8 mouse cellular contexts compared by ENCODE assay signal in genomic region chr12:69892371-69893251, GRCm38 (mm10). TPM values are rescaled to one million over a fixed set of nuclear protein-coding genes. Genes with fewer than 3 reads are reported as not detected.
DNase-seq lines count a peak whose midpoint lies in the region; ATAC-seq and TF ChIP-seq lines count a peak whose summit lies in the region.

Gene Atl1, plus strand, starts transcription at chr12:69892614.
Gene Map4k5, minus strand, starts transcription at chr12:69893200.

- no peaks in the 10 kb centered on the region for H3K9me3 ChIP-seq in embryonic facial prominence, embryonic 12.5 days
- no peaks in the 10 kb centered on the region for H3K9me3 ChIP-seq in limb, embryonic 11.5 days (ENCODE audit: control insufficient read depth, low read length)
- no peaks in the 10 kb centered on the region for H3K9me3 ChIP-seq in midbrain, embryonic 13.5 days

- H3K27ac ChIP-seq in embryonic facial prominence, embryonic 12.5 days, result peak within 1 kb of the TSS; percentile 94
- H3K27ac ChIP-seq in kidney, adult 2 months (ENCODE audit: insufficient read depth, low read depth, low read length), result peak within 1 kb of the TSS; percentile 81
- peak within 1 kb of the TSS; percentile 79 for H3K27ac ChIP-seq in limb, embryonic 11.5 days (replicated peaks; ENCODE audit: low read depth, low read length)
- peak within 1 kb of the TSS; percentile 96 for H3K27ac ChIP-seq in midbrain, embryonic 13.5 days
- H3K27ac ChIP-seq in small intestine, adult 2 months (ENCODE audit: insufficient read depth, low read depth, low read length), result peak within 1 kb of the TSS; percentile 58

- peak; percentile 77 for DNase-seq in 3T3-L1 (ENCODE audit: low read depth, low spot score)
- DNase-seq in adrenal gland, postnatal 36 days, result peak; percentile 94 to 95
- DNase-seq in heart, adult 18-20 months, result peak; percentile 89 to 92
- peak; percentile 93 for DNase-seq in kidney, adult 2 months
- DNase-seq in limb, embryonic 11.5 days (ENCODE audit: low spot score), result peak; percentile 90

- peak; percentile 67 for TF ChIP-seq CTCF in kidney, adult 2 months (conservative IDR thresholded peaks at IDR 0.05; ENCODE audit: insufficient read depth, insufficient read length, low read depth, low read length)
- TF ChIP-seq CTCF in small intestine, adult 2 months (IDR thresholded peaks at IDR 0.05; ENCODE audit: extremely low read depth, insufficient read length, insufficient replicate concordance, low read depth, low read length), result peak; percentile 59

- WGBS in embryonic facial prominence, embryonic 12.5 days, result under 1% methylated on average over 114 of the region's 118 CpGs
- under 1% methylated on average over 117 of the region's 118 CpGs for WGBS in kidney, adult 2 months
- WGBS in limb, embryonic 11.5 days, result under 1% methylated on average over 115 of the region's 118 CpGs
- under 1% methylated on average over 108 of the region's 118 CpGs for WGBS in midbrain, embryonic 13.5 days
- under 1% methylated on average over 118 of the region's 118 CpGs for WGBS in small intestine, adult 2 months

- H3K4me2 ChIP-seq in embryonic facial prominence, embryonic 12.5 days (replicated peaks), result peak within 1 kb of the TSS; percentile 69
- H3K4me2 ChIP-seq in limb, embryonic 11.5 days (ENCODE audit: low read depth, severe bottlenecking), result peak within 1 kb of the TSS; percentile 69
- peak within 1 kb of the TSS; percentile 75 for H3K4me2 ChIP-seq in midbrain, embryonic 13.5 days (replicated peaks)

- ATAC-seq in embryonic facial prominence, embryonic 12.5 days (ENCODE audit: insufficient number of reproducible peaks, insufficient read depth, low FRiP score, low TSS enrichment), result peak; percentile 95
- ATAC-seq in limb, embryonic 11.5 days (ENCODE audit: insufficient number of reproducible peaks, low FRiP score, low TSS enrichment, low read depth), result peak; percentile 94
- ATAC-seq in midbrain, embryonic 13.5 days, result peak; percentile 96

- H3K4me3 ChIP-seq in embryonic facial prominence, embryonic 12.5 days, result peak within 1 kb of the TSS; percentile 87
- peak within 1 kb of the TSS; percentile 74 for H3K4me3 ChIP-seq in kidney, adult 2 months (ENCODE audit: insufficient read depth, low read depth, low read length)
- peak within 1 kb of the TSS; percentile 64 for H3K4me3 ChIP-seq in limb, embryonic 11.5 days (ENCODE audit: low read depth, low read length)
- H3K4me3 ChIP-seq in midbrain, embryonic 13.5 days (replicated peaks), result peak within 1 kb of the TSS; percentile 92
- H3K4me3 ChIP-seq in small intestine, adult 2 months (ENCODE audit: low read depth, low read length), result peak within 1 kb of the TSS; percentile 78

- H3K4me1 ChIP-seq in embryonic facial prominence, embryonic 12.5 days, result peaks cover 23% of the 10 kb centered on the region
- peaks cover 15% of the 10 kb centered on the region for H3K4me1 ChIP-seq in kidney, adult 2 months (ENCODE audit: control insufficient read depth, insufficient read depth, low read length)
- H3K4me1 ChIP-seq in limb, embryonic 11.5 days (ENCODE audit: control insufficient read depth, insufficient read depth, low read length), result 0 out of 2 replicates have a peak, but pooled peaks cover 3% of the 10 kb centered on the region
- H3K4me1 ChIP-seq in midbrain, embryonic 13.5 days (replicated peaks), result peaks cover 36% of the 10 kb centered on the region
- peaks cover 4% of the 10 kb centered on the region; the same call in 1 of the 2 replicates for H3K4me1 ChIP-seq in small intestine, adult 2 months (ENCODE audit: control insufficient read depth, insufficient read depth, insufficient read length, low read length)

- peak within 1 kb of the TSS; percentile 95 for H3K9ac ChIP-seq in embryonic facial prominence, embryonic 12.5 days
- peak within 1 kb of the TSS; percentile 89 for H3K9ac ChIP-seq in limb, embryonic 11.5 days (ENCODE audit: low read length)
- peak within 1 kb of the TSS; percentile 96 for H3K9ac ChIP-seq in midbrain, embryonic 13.5 days (replicated peaks)

- no peaks in the 10 kb centered on the region for H3K27me3 ChIP-seq in embryonic facial prominence, embryonic 12.5 days
- no peaks in the 10 kb centered on the region for H3K27me3 ChIP-seq in kidney, adult 2 months (replicated peaks; ENCODE audit: control insufficient read depth, insufficient read depth, low read length)
- no peaks in the 10 kb centered on the region for H3K27me3 ChIP-seq in limb, embryonic 11.5 days (ENCODE audit: control insufficient read depth, insufficient read depth, low read length)
- H3K27me3 ChIP-seq in midbrain, embryonic 13.5 days, result no peaks in the 10 kb centered on the region
- H3K27me3 ChIP-seq in small intestine, adult 2 months (ENCODE audit: control insufficient read depth, insufficient read depth, low read length), result no peaks in the 10 kb centered on the region

- TF ChIP-seq POLR2A in kidney, adult 2 months (IDR thresholded peaks at IDR 0.05; ENCODE audit: low read depth, low read length), result peak; percentile 4
- no peak; the same call in 1 of the 2 replicates for TF ChIP-seq POLR2A in small intestine, adult 2 months (IDR thresholded peaks at IDR 0.05; ENCODE audit: low read depth, low read length)

- 0 out of 2 replicates have a peak, but pooled peaks cover 5% of the 10 kb centered on the region for H3K36me3 ChIP-seq in embryonic facial prominence, embryonic 12.5 days
- no peaks in the 10 kb centered on the region for H3K36me3 ChIP-seq in kidney, adult 2 months (ENCODE audit: control insufficient read depth, insufficient read depth, low read length)
- no peaks in the 10 kb centered on the region for H3K36me3 ChIP-seq in limb, embryonic 11.5 days (ENCODE audit: control insufficient read depth, insufficient read depth, low read length)
- no peaks in the 10 kb centered on the region for H3K36me3 ChIP-seq in midbrain, embryonic 13.5 days
- no peaks in the 10 kb centered on the region for H3K36me3 ChIP-seq in small intestine, adult 2 months (ENCODE audit: control insufficient read depth, insufficient read depth, low read length)

RNA-seq across cellular contexts. Expression of gene Atl1, which starts in this region (rescaled TPM):
- total RNA-seq in adrenal gland, postnatal 36 days (2021), result 1 to 10 TPM; 4.1 to 5.1 TPM
- 9.4 and 14.2 TPM in 2 replicates for polyA plus RNA-seq in embryonic facial prominence, embryonic 12.5 days (2016; fragmentation: Nextera tagmentation; extraction: Ambion mirVana)
- 1 to 10 TPM; 3.4 to 5.5 TPM for total RNA-seq in heart, adult 18-20 months (2021)
- polyA plus RNA-seq in kidney, adult 2 months (2012; rRNA removed), result 0.95 and 2.1 TPM in 2 replicates
- polyA plus RNA-seq in limb, embryonic 11.5 days (2014; fragmentation: Nextera tagmentation; extraction: Ambion mirVana), result 2.9 and 3.8 TPM in 2 replicates
- polyA plus RNA-seq in midbrain, embryonic 13.5 days (2015; fragmentation: Nextera tagmentation; extraction: Ambion mirVana), result 128 and 129 TPM in 2 replicates
- polyA plus RNA-seq in small intestine, adult 2 months (2012; rRNA removed), result 0.37 and 0.41 TPM in 2 replicates

RNA-seq across cellular contexts. Expression of gene Map4k5, which starts in this region (rescaled TPM):
- 10 to 100 TPM; 31.4 to 34.5 TPM for total RNA-seq in adrenal gland, postnatal 36 days (2021)
- 48.7 and 49.2 TPM in 2 replicates for polyA plus RNA-seq in embryonic facial prominence, embryonic 12.5 days (2016; fragmentation: Nextera tagmentation; extraction: Ambion mirVana)
- total RNA-seq in heart, adult 18-20 months (2021), result 10 to 100 TPM; 19.3 to 21.4 TPM
- polyA plus RNA-seq in kidney, adult 2 months (2012; rRNA removed), result 6.3 and 6.5 TPM in 2 replicates
- 42.7 and 43.0 TPM in 2 replicates for polyA plus RNA-seq in limb, embryonic 11.5 days (2014; fragmentation: Nextera tagmentation; extraction: Ambion mirVana)
- polyA plus RNA-seq in midbrain, embryonic 13.5 days (2015; fragmentation: Nextera tagmentation; extraction: Ambion mirVana), result 25.6 and 27.6 TPM in 2 replicates
- polyA plus RNA-seq in small intestine, adult 2 months (2012; rRNA removed), result 4.6 and 5.1 TPM in 2 replicates

Comparison
In these comparisons a context has a peak if more than half of its experiments do, and no peak if none do; other contexts are left out.
1. Peak in every context shown above with its lines: DNase-seq, ATAC-seq, H3K4me3 ChIP-seq and H3K27ac ChIP-seq.